Mouse (Mus musculus): ENCODE results near the gene Trpm1.

- no peak for TF ChIP-seq CTCF (IDR thresholded peaks at IDR 0.05; ENCODE audit: low read depth, low read length)
- TF ChIP-seq EP300 (IDR thresholded peaks at IDR 0.05; ENCODE audit: insufficient read depth, low read depth, low read length), result no peak
These were observed 63.8 kb downstream of the Trpm1 start for GRCm38 (mm10) chr7:64217428-64217827.
